Mouse (Mus musculus): ENCODE data around the gene Adgrf5. TPM values are rescaled to one million over a fixed set of nuclear protein-coding genes. Genes with fewer than 3 reads are reported as not detected.

The Adgrf5 gene
- 2.5 TPM for total RNA-seq (2023)

DNA sequence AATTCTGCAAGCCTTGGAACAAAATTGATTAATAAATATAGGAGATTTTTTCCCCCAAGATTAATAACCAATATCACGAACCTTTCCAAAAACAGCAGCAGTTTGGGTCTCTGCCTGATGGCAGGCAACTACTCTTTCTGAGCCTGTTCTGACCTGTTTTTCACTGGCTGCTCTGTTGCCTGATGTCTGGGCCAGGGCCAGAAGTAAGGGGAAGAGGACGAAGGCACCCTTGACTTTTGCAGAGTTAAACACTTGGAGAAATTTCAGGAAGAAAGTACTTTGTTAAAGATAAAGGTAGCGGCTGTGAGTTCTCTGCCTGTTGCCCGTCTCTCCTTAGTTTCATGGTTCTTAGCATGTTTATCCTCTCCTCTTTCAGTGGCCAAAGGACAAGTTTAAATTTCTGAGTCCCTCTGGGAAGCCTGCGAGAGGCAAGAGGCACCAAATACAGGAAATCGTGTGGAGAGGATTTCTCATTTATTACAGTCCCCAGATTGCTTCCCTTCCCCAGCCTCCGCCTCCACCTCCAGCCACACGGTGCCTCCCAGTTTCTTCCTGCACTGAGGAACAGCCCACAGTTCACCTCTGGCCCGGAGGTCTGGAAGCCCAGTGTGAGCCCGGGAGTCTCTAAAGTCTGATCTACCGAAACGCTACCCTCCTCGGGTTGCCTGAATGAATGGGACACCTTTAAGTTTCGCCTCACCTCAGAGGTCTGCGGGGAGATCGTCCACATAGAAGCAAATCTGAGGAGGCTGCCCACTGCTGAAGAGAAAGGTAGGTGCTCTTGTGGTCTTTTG, at the start of gene Adgrf5:
Adgrf5 (plus strand) TSS at position 626 of the 794 bp plus-strand sequence.

DNA sequence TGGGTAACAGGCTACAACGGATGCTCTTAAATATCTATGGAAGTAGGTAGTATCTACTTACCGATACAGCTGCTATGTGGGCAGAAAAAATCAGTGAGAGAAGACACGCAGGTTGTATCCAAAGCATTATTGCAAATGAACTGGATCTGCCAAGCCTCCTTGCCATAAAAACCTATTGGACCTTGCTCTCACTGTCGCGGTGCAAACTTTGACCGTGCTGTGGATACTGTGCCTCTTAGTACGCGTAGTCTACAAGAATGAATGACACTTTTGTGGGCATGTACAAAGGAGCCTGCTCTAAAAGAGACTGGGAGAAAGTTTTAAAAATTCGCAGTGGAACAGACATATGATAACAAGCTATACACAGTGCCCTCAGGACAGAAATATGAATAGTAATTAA, 142.3 kb downstream of the Adgrf5 start, which contains the start of gene Mep1a:
Mep1a (minus strand) TSS at position 221 of the 400 bp plus-strand sequence.

Other genes with a start within 250 kb of the Adgrf5 start
- not detected for gene Adgrf1, start 90.1 kb upstream of the Adgrf5 start, total RNA-seq (2023)
- gene Mep1a, start 142.4 kb downstream of the Adgrf5 start, total RNA-seq (2023): not detected
- not detected for gene Ankrd66, start 183.2 kb downstream of the Adgrf5 start, total RNA-seq (2023)
- gene Pla2g7, start 207.6 kb downstream of the Adgrf5 start, total RNA-seq (2023): 2.9 TPM

Data from CD4-positive naive resting alpha-beta T cell, adult 57 days (primary cell).